Mouse (Mus musculus) liver, embryonic 13.5 days (tissue): ENCODE measurements around the gene E2f6. TPM values are rescaled to one million over a fixed set of nuclear protein-coding genes. Genes with fewer than 3 reads are reported as not detected.

Source experiments
- ATAC-seq: fragments of 200-750 bp; cut with Nextera tagmentation; 2 replicates; pipeline ENCODE4 v1.8.0; 2017; ENCODE audit warnings: low read depth, mild to moderate bottlenecking, moderate number of reproducible peaks, moderate library complexity
- DNase-seq: peaks from one replicate; pipeline ENCODE4 v3.0.0; 2022
- H3K27ac ChIP-seq: fragments of 300-500 bp; sonication (generic); 2 replicates; pipeline ENCODE4 v1.5.1; 2015; ENCODE audit warnings: moderate library complexity, mild to moderate bottlenecking, inconsistent platforms
- H3K27me3 ChIP-seq: fragments of 300-500 bp; sonication (generic); 2 replicates; pipeline ENCODE4 v1.6.1; 2015; ENCODE audit warnings: mild to moderate bottlenecking, inconsistent platforms
- H3K36me3 ChIP-seq: fragments of 300-500 bp; sonication (generic); 2 replicates; pipeline ENCODE4 v1.6.1; 2015; ENCODE audit warnings: mild to moderate bottlenecking, inconsistent platforms
- H3K4me1 ChIP-seq: fragments of 300-500 bp; sonication (generic); replicated peaks from 2 replicates; pipeline ENCODE4 v1.6.1; 2015; ENCODE audit warnings: inconsistent platforms
- H3K4me2 ChIP-seq: fragments of 300-500 bp; sonication (generic); 2 replicates; pipeline ENCODE4 v1.6.1; 2015; ENCODE audit warnings: inconsistent platforms, mild to moderate bottlenecking, moderate library complexity
- H3K4me3 ChIP-seq: fragments of 300-500 bp; sonication (generic); replicated peaks from 2 replicates; pipeline ENCODE4 v1.5.1; 2015; ENCODE audit warnings: mild to moderate bottlenecking, inconsistent platforms
- H3K9ac ChIP-seq: fragments of 300-500 bp; sonication (generic); 2 replicates; pipeline ENCODE4 v1.6.1; 2015; ENCODE audit warnings: mild to moderate bottlenecking, inconsistent platforms
- H3K9me3 ChIP-seq: fragments of 300-500 bp; sonication (generic); replicated peaks from 2 replicates; pipeline ENCODE4 v1.6.1; 2016; ENCODE audit warnings: inconsistent platforms
- WGBS: fragments of 180-500 bp; shearing (Covaris S2); methylation state at CpG from one replicate; pipeline ENCODE4 v1.1.7; 2015; ENCODE audit not compliant: insufficient replicate concordance; 5-methylcytosine and 5-hydroxymethylcytosine counted together
- polyA plus RNA-seq: library from polyadenylated mRNA; unstranded; fragments of >200 nt; fragmentation: Nextera tagmentation; extraction: Ambion mirVana; gene quantifications from 2 replicates; pipeline ENCODE4 v1.2.1, GENCODE M21; 2015

The E2f6 gene
- polyA plus RNA-seq, 1 experiment from 2014 or later = 22.6 TPM

- DNase-seq = no peak
- Histone ChIP-seq H3K27me3 (no peaks in the 10 kb centered on the region), H3K4me3 (no peak overlapping the region), H3K9me3 (no peaks in the 10 kb centered on the region), H3K36me3 (no peaks in the 10 kb centered on the region), H3K4me1 (peaks cover 37% of the 10 kb centered on the region), H3K27ac (peak overlapping the region; percentile 29; the same call in 1 of the 2 replicates), H3K4me2 (no peak overlapping the region), H3K9ac (no peak overlapping the region)
- 19% methylated on average over 7 of the region's 7 CpGs for WGBS
- ATAC-seq = no peak
Observed at GRCm38 (mm10) chr12:16875678-16876077, 64.9 kb downstream of the E2f6 start.

GRCm38 (mm10) chr12:16876667-16877066 is 65.9 kb downstream of the E2f6 start:
- H3K9me3 ChIP-seq = no peaks in the 10 kb centered on the region
- DNase-seq = no peak
- peaks cover 37% of the 10 kb centered on the region for H3K4me1 ChIP-seq
- 0 out of 2 replicates have a peak overlapping the region, but pooled peaks have one; percentile 8 for H3K4me2 ChIP-seq
- no peak for ATAC-seq
- H3K36me3 ChIP-seq = no peaks in the 10 kb centered on the region
- WGBS = 28% methylated on average over 3 of the region's 3 CpGs
- no peak overlapping the region for H3K27ac ChIP-seq
- no peaks in the 10 kb centered on the region for H3K27me3 ChIP-seq
- H3K4me3 ChIP-seq = no peak overlapping the region
- no peak overlapping the region for H3K9ac ChIP-seq

DNA sequence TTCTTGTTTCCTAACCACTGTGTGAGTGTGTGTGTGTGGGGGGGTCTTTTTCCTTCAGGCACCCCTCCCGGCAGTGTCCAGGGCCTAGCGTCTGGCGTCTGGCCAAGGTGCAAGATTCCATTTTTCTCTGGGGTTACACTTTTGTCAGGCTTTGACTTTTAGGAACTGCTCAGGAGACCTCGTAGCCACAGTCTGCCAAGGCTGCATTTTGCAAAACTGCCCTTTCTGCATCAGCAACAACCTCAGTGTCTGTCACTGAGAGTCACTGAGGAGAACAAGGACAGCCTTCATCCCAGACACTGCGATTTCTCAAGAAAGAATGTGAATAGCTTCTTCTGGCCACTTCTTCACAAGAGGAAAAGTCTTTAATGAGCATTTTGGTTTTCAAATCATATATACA is 66.4 kb downstream of the E2f6 start:
- H3K4me1 ChIP-seq = peaks cover 37% of the 10 kb centered on the region
- ATAC-seq (no peak), DNase-seq (no peak)
- H3K9me3 ChIP-seq = no peaks in the 10 kb centered on the region
- no peaks in the 10 kb centered on the region for H3K36me3 ChIP-seq
- H3K4me3 ChIP-seq = no peak overlapping the region
- no peak overlapping the region for H3K27ac ChIP-seq
- no peak overlapping the region for H3K4me2 ChIP-seq
- H3K9ac ChIP-seq = no peak overlapping the region
- H3K27me3 ChIP-seq = no peaks in the 10 kb centered on the region
- 40% methylated on average over 5 of the region's 5 CpGs for WGBS

- H3K27ac ChIP-seq = no peak overlapping the region
- DNase-seq = no peak
Observed at GRCm38 (mm10) chr12:16877679-16878078, 66.9 kb downstream of the E2f6 start.

DNA sequence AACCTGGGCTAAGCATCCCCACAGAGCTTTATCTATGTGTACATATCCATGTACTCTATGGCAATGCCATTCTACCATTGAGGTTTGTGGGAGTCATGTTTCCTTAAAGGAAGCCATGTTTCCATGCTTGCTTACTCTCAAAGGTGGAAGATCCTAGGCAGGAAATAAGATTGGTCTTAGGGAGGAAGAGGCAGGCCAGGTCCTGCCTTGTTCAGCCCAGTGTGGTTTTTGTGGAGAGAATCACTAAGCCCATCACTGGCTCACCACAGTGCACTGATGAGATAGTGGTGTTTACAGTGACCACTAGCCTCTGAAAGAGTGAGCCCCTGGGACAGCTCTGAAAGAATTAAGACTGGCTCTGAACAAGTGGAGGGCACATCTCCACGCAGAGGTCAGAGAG is 68.6 kb downstream of the E2f6 start:
- Histone ChIP-seq H3K4me2 (no peak overlapping the region), H3K9ac (no peak overlapping the region), H3K4me3 (no peak overlapping the region), H3K9me3 (no peaks in the 10 kb centered on the region), H3K4me1 (peaks cover 34% of the 10 kb centered on the region), H3K27ac (no peak overlapping the region), H3K27me3 (no peaks in the 10 kb centered on the region), H3K36me3 (no peaks in the 10 kb centered on the region)
- WGBS = 10% methylated on average over 1 of the region's 1 CpGs
- DNase-seq = no peak
- ATAC-seq = no peak

More at GRCm38 (mm10) chr12:16877679-16878078, 66.9 kb downstream of the E2f6 start:
- H3K4me1 ChIP-seq = peaks cover 37% of the 10 kb centered on the region
- H3K4me2 ChIP-seq = no peak overlapping the region
- H3K4me3 ChIP-seq = no peak overlapping the region
- H3K9ac ChIP-seq = no peak overlapping the region
- H3K9me3 ChIP-seq = no peaks in the 10 kb centered on the region
- ATAC-seq = no peak
- H3K27me3 ChIP-seq = no peaks in the 10 kb centered on the region
- no peaks in the 10 kb centered on the region for H3K36me3 ChIP-seq
- WGBS = 20% methylated on average over 1 of the region's 1 CpGs

DNA sequence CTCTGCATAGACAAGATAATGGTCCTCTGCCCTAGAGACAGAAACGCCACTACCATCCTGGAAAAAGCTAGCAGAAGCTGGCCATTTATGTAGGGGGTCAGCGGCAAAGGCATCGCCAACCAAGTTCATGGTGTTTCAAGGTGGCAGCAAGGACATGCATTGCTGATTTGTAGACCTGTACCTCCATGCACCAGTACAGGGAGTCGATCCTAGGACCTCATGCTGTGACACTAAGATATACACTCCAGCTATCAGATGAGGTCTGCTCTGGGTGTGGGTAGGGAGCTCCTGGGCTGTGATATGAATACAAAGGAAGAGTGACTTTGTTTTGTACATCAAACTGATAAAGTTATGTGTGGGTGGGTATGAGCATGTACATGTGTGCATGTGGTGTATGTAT is 69.3 kb downstream of the E2f6 start:
- ATAC-seq = peak; percentile 49
- Histone ChIP-seq H3K4me3 (no peak overlapping the region), H3K4me2 (no peak overlapping the region), H3K27me3 (no peaks in the 10 kb centered on the region), H3K36me3 (no peaks in the 10 kb centered on the region), H3K4me1 (peaks cover 27% of the 10 kb centered on the region), H3K27ac (no peak overlapping the region), H3K9me3 (no peaks in the 10 kb centered on the region), H3K9ac (no peak overlapping the region)
- 58% methylated on average over 4 of the region's 4 CpGs for WGBS
- no peak for DNase-seq

DNA sequence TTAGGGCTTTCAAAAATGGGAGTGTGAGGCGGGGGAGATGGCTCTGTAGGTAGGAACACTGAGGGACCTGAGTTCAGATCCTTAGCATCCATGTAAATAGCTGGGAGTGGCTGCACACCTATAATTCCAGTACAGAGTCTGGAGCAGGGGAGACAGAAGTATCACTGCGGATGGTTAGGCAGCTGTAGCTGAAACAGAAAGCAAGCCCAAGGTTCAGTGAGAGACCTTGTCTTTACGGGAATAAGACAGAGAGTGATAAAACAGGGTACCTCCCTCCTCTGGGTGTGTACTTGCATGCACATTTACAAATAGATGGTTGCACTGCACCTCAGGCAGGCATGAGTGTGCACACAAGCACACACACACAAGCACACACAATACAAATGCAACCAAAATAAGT is 71.7 kb downstream of the E2f6 start:
- H3K9me3 ChIP-seq = no peaks in the 10 kb centered on the region
- ATAC-seq (no peak), DNase-seq (no peak)
- no peaks in the 10 kb centered on the region for H3K27me3 ChIP-seq
- no peak overlapping the region for H3K27ac ChIP-seq
- no peak overlapping the region for H3K4me3 ChIP-seq
- 49% methylated on average over 3 of the region's 3 CpGs for WGBS
- H3K4me1 ChIP-seq = peaks cover 10% of the 10 kb centered on the region
- H3K9ac ChIP-seq = no peak overlapping the region
- no peak overlapping the region for H3K4me2 ChIP-seq
- no peaks in the 10 kb centered on the region for H3K36me3 ChIP-seq

- Histone ChIP-seq H3K4me2 (no peak overlapping the region), H3K9me3 (no peaks in the 10 kb centered on the region), H3K9ac (no peak overlapping the region), H3K4me3 (no peak overlapping the region), H3K27ac (no peak overlapping the region), H3K36me3 (no peaks in the 10 kb centered on the region), H3K4me1 (peaks cover 10% of the 10 kb centered on the region), H3K27me3 (no peaks in the 10 kb centered on the region)
- 73% methylated on average over 7 of the region's 7 CpGs for WGBS
- ATAC-seq (no peak), DNase-seq (no peak)
Observed at GRCm38 (mm10) chr12:16883111-16883510, 72.3 kb downstream of the E2f6 start.

GRCm38 (mm10) chr12:16884534-16884933 is 73.8 kb downstream of the E2f6 start:
- H3K36me3 ChIP-seq = no peaks in the 10 kb centered on the region

GRCm38 (mm10) chr12:16886354-16886753 is 75.6 kb downstream of the E2f6 start:
- Histone ChIP-seq H3K4me3 (no peak overlapping the region), H3K9ac (no peak overlapping the region), H3K4me2 (no peak overlapping the region), H3K4me1 (no peaks in the 10 kb centered on the region), H3K27me3 (peaks cover 5% of the 10 kb centered on the region; the same call in 1 of the 2 replicates), H3K9me3 (no peaks in the 10 kb centered on the region), H3K36me3 (no peaks in the 10 kb centered on the region), H3K27ac (no peak overlapping the region)
- WGBS = 78% methylated on average over 6 of the region's 6 CpGs
- DNase-seq (no peak), ATAC-seq (no peak)

More at GRCm38 (mm10) chr12:16884534-16884933, 73.8 kb downstream of the E2f6 start:
- DNase-seq = no peak
- Histone ChIP-seq H3K4me3 (no peak overlapping the region), H3K27ac (no peak overlapping the region), H3K4me1 (peaks cover 7% of the 10 kb centered on the region), H3K27me3 (peaks cover 5% of the 10 kb centered on the region; the same call in 1 of the 2 replicates), H3K9me3 (no peaks in the 10 kb centered on the region), H3K4me2 (no peak overlapping the region), H3K9ac (no peak overlapping the region)
- 69% methylated on average over 4 of the region's 4 CpGs for WGBS
- no peak for ATAC-seq
